ENCODE assay signal across 9 mouse cellular contexts in genomic region chr19:37918515-37918932, GRCm38 (mm10).
DNase-seq lines count a peak whose midpoint lies in the region; ATAC-seq and TF ChIP-seq lines count a peak whose summit lies in the region.
"Had no signal": no experiment of that assay in that cellular context is flagged by ENCODE, and none has a peak within 500 bp of the region (broad histone marks: within the 10 kb centered on the region; RNA-seq: fewer than 3 reads in every experiment).

No protein-coding gene starts in this region.

- no peaks in the 10 kb centered on the region for H3K36me3 ChIP-seq in forebrain, embryonic 15.5 days
- H3K36me3 ChIP-seq in forebrain, embryonic 12.5 days (replicated peaks) = no peaks in the 10 kb centered on the region
- no peaks in the 10 kb centered on the region for H3K36me3 ChIP-seq in heart, postnatal 0 days (replicated peaks; ENCODE audit: control insufficient read depth, insufficient read depth, low read length)
- no peaks in the 10 kb centered on the region; the same call in 1 of the 2 replicates for H3K36me3 ChIP-seq in limb, embryonic 13.5 days

- no peak for TF ChIP-seq EP300 in heart, postnatal 0 days (IDR thresholded peaks at IDR 0.05; ENCODE audit: low read depth)

- no peaks in the 10 kb centered on the region for H3K9me3 ChIP-seq in forebrain, embryonic 15.5 days
- no peaks in the 10 kb centered on the region for H3K9me3 ChIP-seq in forebrain, embryonic 12.5 days
- H3K9me3 ChIP-seq in heart, postnatal 0 days (replicated peaks; ENCODE audit: control insufficient read depth, low read length) = no peaks in the 10 kb centered on the region
- no peaks in the 10 kb centered on the region for H3K9me3 ChIP-seq in limb, embryonic 13.5 days

- WGBS in forebrain, embryonic 15.5 days = 32% methylated on average over 12 of the region's 12 CpGs
- WGBS in forebrain, embryonic 12.5 days = 45% methylated on average over 12 of the region's 12 CpGs
- 53% methylated on average over 12 of the region's 12 CpGs for WGBS in heart, postnatal 0 days
- 24% methylated on average over 12 of the region's 12 CpGs for WGBS in limb, embryonic 13.5 days

- H3K27ac ChIP-seq in forebrain, embryonic 15.5 days (replicated peaks) = no peak overlapping the region
- H3K27ac ChIP-seq in forebrain, embryonic 12.5 days = no peak overlapping the region
- H3K27ac ChIP-seq in heart, postnatal 0 days (ENCODE audit: low read depth) = no peak overlapping the region
- peak overlapping the region; percentile 39; the same call in 1 of the 2 replicates for H3K27ac ChIP-seq in limb, embryonic 13.5 days
- H3K27ac ChIP-seq: heart, adult 2 months had no signal

- no peak overlapping the region for H3K4me2 ChIP-seq in forebrain, embryonic 15.5 days (replicated peaks)
- H3K4me2 ChIP-seq in forebrain, embryonic 12.5 days = no peak overlapping the region
- H3K4me2 ChIP-seq in heart, postnatal 0 days (ENCODE audit: low read depth, low read length) = no peak overlapping the region
- peak overlapping the region; percentile 21 for H3K4me2 ChIP-seq in limb, embryonic 13.5 days (replicated peaks)

- no peak for TF ChIP-seq CTCF in heart, postnatal 0 days (IDR thresholded peaks at IDR 0.05; ENCODE audit: low read depth)

- peak; percentile 48 for ATAC-seq in forebrain, embryonic 15.5 days (replicated peaks)
- no peak for ATAC-seq in forebrain, embryonic 12.5 days (ENCODE audit: low FRiP score)
- peak; percentile 47; the same call in 1 of the 2 replicates for ATAC-seq in heart, postnatal 0 days (ENCODE audit: insufficient read depth, low read depth)
- ATAC-seq in limb, embryonic 13.5 days (ENCODE audit: low FRiP score, low read depth) = peak; percentile 54; the same call in 1 of the 2 replicates

- no peaks in the 10 kb centered on the region for H3K27me3 ChIP-seq in forebrain, embryonic 15.5 days
- H3K27me3 ChIP-seq in forebrain, embryonic 12.5 days = 0 out of 2 replicates have a peak, but pooled peaks cover 7% of the 10 kb centered on the region
- no peaks in the 10 kb centered on the region for H3K27me3 ChIP-seq in heart, postnatal 0 days (ENCODE audit: control insufficient read depth, insufficient read depth, low read length)
- no peaks in the 10 kb centered on the region for H3K27me3 ChIP-seq in limb, embryonic 13.5 days

- no peak overlapping the region for H3K9ac ChIP-seq in forebrain, embryonic 15.5 days (replicated peaks)
- H3K9ac ChIP-seq in forebrain, embryonic 12.5 days = no peak overlapping the region
- H3K9ac ChIP-seq in heart, postnatal 0 days (replicated peaks; ENCODE audit: low read depth, low read length) = no peak overlapping the region
- no peak overlapping the region; the same call in 1 of the 2 replicates for H3K9ac ChIP-seq in limb, embryonic 13.5 days

- DNase-seq in adrenal gland, postnatal 36 days = peak; percentile 28 to 30
- DNase-seq in heart, postnatal 0 days (ENCODE audit: low spot score) = peak; percentile 13
- DNase-seq in ovary, postnatal 14 days (ENCODE audit: low spot score) = no peak
- no peak for DNase-seq in right cerebral cortex, postnatal 36 days (ENCODE audit: low spot score in 2 of 2)
- no peak for DNase-seq in layer of hippocampus, adult 9-11 months

- 0 out of 2 replicates have a peak, but pooled peaks cover 2% of the 10 kb centered on the region for H3K4me1 ChIP-seq in forebrain, embryonic 15.5 days
- H3K4me1 ChIP-seq in forebrain, embryonic 12.5 days = no peaks in the 10 kb centered on the region; the same call in 1 of the 2 replicates
- no peaks in the 10 kb centered on the region for H3K4me1 ChIP-seq in heart, postnatal 0 days (ENCODE audit: control insufficient read depth, insufficient read depth)
- H3K4me1 ChIP-seq in limb, embryonic 13.5 days = peaks cover 8% of the 10 kb centered on the region

- no peak overlapping the region for H3K4me3 ChIP-seq in forebrain, embryonic 15.5 days
- no peak overlapping the region for H3K4me3 ChIP-seq in forebrain, embryonic 12.5 days (replicated peaks)
- H3K4me3 ChIP-seq in heart, postnatal 0 days (ENCODE audit: low read depth, low read length) = no peak overlapping the region
- H3K4me3 ChIP-seq in limb, embryonic 13.5 days = no peak overlapping the region
- H3K4me3 ChIP-seq: heart, adult 2 months had no signal

Comparison
In these comparisons a context has a peak if more than half of its experiments do, and no peak if none do; other contexts are left out.
1. DNase-seq: peak in adrenal gland, postnatal 36 days (2 of 2) and heart, postnatal 0 days (single experiment); none in ovary, postnatal 14 days (single experiment), right cerebral cortex, postnatal 36 days (0 of 2) and layer of hippocampus, adult 9-11 months (single experiment).